Mouse (Mus musculus) thymus, adult 2 months (tissue): ENCODE measurements around the gene Spata32.

Experiments
- CTCF ChIP-seq: fragments of 200-500 bp; IDR thresholded peaks from 2 replicates; pipeline ENCODE4 v1.5.1; 2012; ENCODE audit warnings: mild to moderate bottlenecking, control low read depth, low read length, moderate library complexity, borderline replicate concordance; ENCODE audit not compliant: control insufficient read depth, poor library complexity, insufficient read depth; ENCODE audit errors: extremely low read depth
- POLR2A ChIP-seq: fragments of 200-500 bp; IDR thresholded peaks from 2 replicates; pipeline ENCODE4 v1.6.1; 2012; ENCODE audit warnings: mild to moderate bottlenecking, low read length, control low read depth, moderate library complexity; ENCODE audit not compliant: control insufficient read depth, poor library complexity, insufficient read depth; ENCODE audit errors: extremely low read depth

GRCm38 (mm10) chr11:103202376-103202775 lies 15.9 kb downstream of the Spata32 start:
- no peak for TF ChIP-seq POLR2A
- TF ChIP-seq CTCF, result no peak
